Mouse (Mus musculus) adrenal gland, adult 8-10 months (tissue): ENCODE measurements at regions not wholly inside any gene's neighbourhood (a gene's known extent, or its start where the extent isn't known, plus 50 kb on each side); places are given as distances from the start of the nearest gene placed in this dataset.

Source experiments
- DNase-seq: peaks from one replicate; pipeline ENCODE4 v3.0.0; 2022

- DNase-seq, result no peak
Measured at GRCm38 (mm10) chr7:75400471-75400870, 54.9 kb upstream of the Akap13 start.

- DNase-seq, result no peak
Measured at GRCm38 (mm10) chr7:75404955-75405354, 50.4 kb upstream of the Akap13 start.
